Mouse (Mus musculus): ENCODE measurements around the gene Olfr694. TPM values are rescaled to one million over a fixed set of nuclear protein-coding genes. Genes with fewer than 3 reads are reported as not detected.

Olfr694 gene
- polyA plus RNA-seq, 1 experiment = not detected

GRCm38 (mm10) chr7:106696891-106697290 is 5.3 kb upstream of the Olfr694 start:
- Histone ChIP-seq H3K4me1 (ENCODE audit: control insufficient read depth, insufficient read depth, low read length) (no peaks in the 10 kb centered on the region), H3K4me3 (ENCODE audit: low read depth, low read length) (no peak overlapping the region), H3K36me3 (ENCODE audit: control insufficient read depth, insufficient read depth, low read length, poor library complexity, severe bottlenecking) (no peaks in the 10 kb centered on the region), H3K27me3 (ENCODE audit: control insufficient read depth, insufficient read depth, low read length, poor library complexity, severe bottlenecking) (no peaks in the 10 kb centered on the region), H3K27ac (ENCODE audit: insufficient read depth, low read length) (no peak overlapping the region), H3K9me3 (replicated peaks; ENCODE audit: control insufficient read depth, insufficient read depth, low read length, poor library complexity, severe bottlenecking) (no peaks in the 10 kb centered on the region), H3K9ac (ENCODE audit: low read depth, poor library complexity, severe bottlenecking) (no peak overlapping the region)
- no peak for TF ChIP-seq EP300 (IDR thresholded peaks at IDR 0.05; ENCODE audit: insufficient read depth, low read depth, low read length)

- TF ChIP-seq EP300 (IDR thresholded peaks at IDR 0.05; ENCODE audit: insufficient read depth, low read depth, low read length) (no peak), CTCF (IDR thresholded peaks at IDR 0.05; ENCODE audit: low read depth, low read length) (no peak), POLR2A (IDR thresholded peaks at IDR 0.05; ENCODE audit: insufficient read depth, low read length) (no peak)
- Histone ChIP-seq H3K36me3 (ENCODE audit: control insufficient read depth, insufficient read depth, low read length, poor library complexity, severe bottlenecking) (no peaks in the 10 kb centered on the region), H3K9me3 (replicated peaks; ENCODE audit: control insufficient read depth, insufficient read depth, low read length, poor library complexity, severe bottlenecking) (no peaks in the 10 kb centered on the region), H3K4me3 (ENCODE audit: low read depth, low read length) (no peak overlapping the region), H3K9ac (ENCODE audit: low read depth, poor library complexity, severe bottlenecking) (no peak overlapping the region), H3K4me1 (ENCODE audit: control insufficient read depth, insufficient read depth, low read length) (no peaks in the 10 kb centered on the region), H3K27me3 (ENCODE audit: control insufficient read depth, insufficient read depth, low read length, poor library complexity, severe bottlenecking) (no peaks in the 10 kb centered on the region), H3K27ac (ENCODE audit: insufficient read depth, low read length) (no peak overlapping the region)
Measured at GRCm38 (mm10) chr7:106692976-106693375, 1.4 kb upstream of the Olfr694 start.

- no peak overlapping the region for H3K27ac ChIP-seq (ENCODE audit: insufficient read depth, low read length)
- TF ChIP-seq POLR2A (IDR thresholded peaks at IDR 0.05; ENCODE audit: insufficient read depth, low read length) = no peak
- no peak for TF ChIP-seq CTCF (IDR thresholded peaks at IDR 0.05; ENCODE audit: low read depth, low read length)
- no peak for TF ChIP-seq EP300 (IDR thresholded peaks at IDR 0.05; ENCODE audit: insufficient read depth, low read depth, low read length)
- H3K27me3 ChIP-seq (ENCODE audit: control insufficient read depth, insufficient read depth, low read length, poor library complexity, severe bottlenecking) = no peaks in the 10 kb centered on the region
- H3K9ac ChIP-seq (ENCODE audit: low read depth, poor library complexity, severe bottlenecking) = no peak overlapping the region
- H3K9me3 ChIP-seq (replicated peaks; ENCODE audit: control insufficient read depth, insufficient read depth, low read length, poor library complexity, severe bottlenecking) = no peaks in the 10 kb centered on the region
- H3K4me1 ChIP-seq (ENCODE audit: control insufficient read depth, insufficient read depth, low read length) = no peaks in the 10 kb centered on the region
- no peak overlapping the region for H3K4me3 ChIP-seq (ENCODE audit: low read depth, low read length)
- no peaks in the 10 kb centered on the region for H3K36me3 ChIP-seq (ENCODE audit: control insufficient read depth, insufficient read depth, low read length, poor library complexity, severe bottlenecking)
Measured at GRCm38 (mm10) chr7:106685382-106685781, 6.2 kb downstream of the Olfr694 start.

- Histone ChIP-seq H3K4me1 (ENCODE audit: control insufficient read depth, insufficient read depth, low read length) (no peaks in the 10 kb centered on the region), H3K9me3 (replicated peaks; ENCODE audit: control insufficient read depth, insufficient read depth, low read length, poor library complexity, severe bottlenecking) (no peaks in the 10 kb centered on the region), H3K27ac (ENCODE audit: insufficient read depth, low read length) (no peak within 1 kb of the TSS), H3K36me3 (ENCODE audit: control insufficient read depth, insufficient read depth, low read length, poor library complexity, severe bottlenecking) (no peaks in the 10 kb centered on the region), H3K27me3 (ENCODE audit: control insufficient read depth, insufficient read depth, low read length, poor library complexity, severe bottlenecking) (no peaks in the 10 kb centered on the region), H3K9ac (ENCODE audit: low read depth, poor library complexity, severe bottlenecking) (no peak within 1 kb of the TSS), H3K4me3 (ENCODE audit: low read depth, low read length) (no peak within 1 kb of the TSS)
- no peak for TF ChIP-seq POLR2A (IDR thresholded peaks at IDR 0.05; ENCODE audit: insufficient read depth, low read length)
- no peak for TF ChIP-seq EP300 (IDR thresholded peaks at IDR 0.05; ENCODE audit: insufficient read depth, low read depth, low read length)
- no peak for TF ChIP-seq CTCF (IDR thresholded peaks at IDR 0.05; ENCODE audit: low read depth, low read length)
Measured at GRCm38 (mm10) chr7:106680484-106680883, 11.1 kb downstream of the Olfr694 start, which contains the start of gene Olfr693. Gene Olfr693 (minus strand): TSS chr7:106680584.

GRCm38 (mm10) chr7:106652344-106652652 is 39.3 kb downstream of the Olfr694 start:
- no peaks in the 10 kb centered on the region for H3K27me3 ChIP-seq (ENCODE audit: control insufficient read depth, insufficient read depth, low read length, poor library complexity, severe bottlenecking)
- no peaks in the 10 kb centered on the region for H3K36me3 ChIP-seq (ENCODE audit: control insufficient read depth, insufficient read depth, low read length, poor library complexity, severe bottlenecking)
- H3K4me1 ChIP-seq (ENCODE audit: control insufficient read depth, insufficient read depth, low read length) = no peaks in the 10 kb centered on the region
- H3K27ac ChIP-seq (ENCODE audit: insufficient read depth, low read length) = no peak overlapping the region
- H3K4me3 ChIP-seq (ENCODE audit: low read depth, low read length) = no peak overlapping the region
- peaks cover 21% of the 10 kb centered on the region for H3K9me3 ChIP-seq (replicated peaks; ENCODE audit: control insufficient read depth, insufficient read depth, low read length, poor library complexity, severe bottlenecking)
- no peak overlapping the region for H3K9ac ChIP-seq (ENCODE audit: low read depth, poor library complexity, severe bottlenecking)
- TF ChIP-seq CTCF (IDR thresholded peaks at IDR 0.05; ENCODE audit: low read depth, low read length) (no peak), POLR2A (IDR thresholded peaks at IDR 0.05; ENCODE audit: insufficient read depth, low read length) (no peak), EP300 (IDR thresholded peaks at IDR 0.05; ENCODE audit: insufficient read depth, low read depth, low read length) (no peak)

GRCm38 (mm10) chr7:106651555-106652343 is 39.9 kb downstream of the Olfr694 start:
- H3K36me3 ChIP-seq (ENCODE audit: control insufficient read depth, insufficient read depth, low read length, poor library complexity, severe bottlenecking) = no peaks in the 10 kb centered on the region
- no peak overlapping the region for H3K27ac ChIP-seq (ENCODE audit: insufficient read depth, low read length)
- TF ChIP-seq POLR2A (IDR thresholded peaks at IDR 0.05; ENCODE audit: insufficient read depth, low read length) (no peak), EP300 (IDR thresholded peaks at IDR 0.05; ENCODE audit: insufficient read depth, low read depth, low read length) (no peak), CTCF (IDR thresholded peaks at IDR 0.05; ENCODE audit: low read depth, low read length) (no peak)
- H3K27me3 ChIP-seq (ENCODE audit: control insufficient read depth, insufficient read depth, low read length, poor library complexity, severe bottlenecking) = no peaks in the 10 kb centered on the region
- no peak overlapping the region for H3K4me3 ChIP-seq (ENCODE audit: low read depth, low read length)
- peaks cover 3% of the 10 kb centered on the region for H3K4me1 ChIP-seq (ENCODE audit: control insufficient read depth, insufficient read depth, low read length)
- no peak overlapping the region for H3K9ac ChIP-seq (ENCODE audit: low read depth, poor library complexity, severe bottlenecking)
- H3K9me3 ChIP-seq (replicated peaks; ENCODE audit: control insufficient read depth, insufficient read depth, low read length, poor library complexity, severe bottlenecking) = peaks cover 22% of the 10 kb centered on the region

Data from ES-Bruce4 (cell line).